Mouse (Mus musculus) ES-E14 (cell line): Measurements from ENCODE around the gene Zfp820. TPM values are rescaled to one million over a fixed set of nuclear protein-coding genes. Genes with fewer than 3 reads are reported as not detected.

Source experiments
- DNase-seq: peaks from one replicate; pipeline ENCODE4 v3.0.0-alpha.2; 2013; ENCODE audit warnings: low read depth, low spot score
- H3K27ac ChIP-seq: 2 replicates; pipeline ENCODE4 v1.5.1; 2012; ENCODE audit warnings: low read depth, mild to moderate bottlenecking, low read length, moderate library complexity, mixed read lengths; ENCODE audit not compliant: poor library complexity, insufficient read depth, severe bottlenecking
- H3K36me3 ChIP-seq: 2 replicates; pipeline ENCODE4 v1.6.1; 2012; ENCODE audit warnings: mild to moderate bottlenecking, low read length, moderate library complexity, mixed read lengths; ENCODE audit not compliant: control insufficient read depth, poor library complexity, insufficient read depth, severe bottlenecking
- H3K4me1 ChIP-seq, 2 experiments: fragments of 150-350 bp in 1 of 2; sonication (generic) in 1 of 2; 2 replicates each; pipeline ENCODE4 v1.6.1; 2012; ENCODE audit warnings: low read length in 2 of 2, mild to moderate bottlenecking in 1 of 2, mixed read lengths in 1 of 2; ENCODE audit not compliant: control insufficient read depth in 2 of 2, insufficient read depth in 2 of 2, poor library complexity in 1 of 2
- H3K4me3 ChIP-seq, 2 experiments: fragments of 150-350 bp in 1 of 2; sonication (generic) in 1 of 2; 2 replicates each; pipeline ENCODE4 v1.5.1; 2012; ENCODE audit warnings: low read length in 2 of 2, low read depth in 1 of 2, mild to moderate bottlenecking in 1 of 2, mixed read lengths in 1 of 2; ENCODE audit not compliant: insufficient read depth in 1 of 2, poor library complexity in 1 of 2, severe bottlenecking in 1 of 2
- H3K9ac ChIP-seq: 2 replicates; pipeline ENCODE4 v1.6.1; 2012; ENCODE audit warnings: low read depth, mild to moderate bottlenecking, low read length, mixed read lengths; ENCODE audit not compliant: poor library complexity, insufficient read depth, severe bottlenecking
- H3K9me3 ChIP-seq: fragments of 150-350 bp; sonication (generic); 2 replicates; pipeline ENCODE4 v1.6.1; 2012; ENCODE audit warnings: low read depth, mild to moderate bottlenecking, low read length; ENCODE audit not compliant: control insufficient read depth, insufficient read depth
- CHD2 ChIP-seq: IDR thresholded peaks from 2 replicates; pipeline ENCODE4 v1.6.1; 2014; ENCODE audit warnings: mild to moderate bottlenecking, low read depth, low read length, inconsistent platforms
- HCFC1 ChIP-seq: IDR thresholded peaks from 2 replicates; pipeline ENCODE4 v1.6.1; 2012; ENCODE audit warnings: low read length, inconsistent platforms, borderline replicate concordance; ENCODE audit not compliant: insufficient read depth
- MAFK ChIP-seq: IDR thresholded peaks from 2 replicates; pipeline ENCODE4 v1.6.1; 2014; ENCODE audit warnings: mild to moderate bottlenecking, low read depth, low read length, inconsistent platforms; ENCODE audit not compliant: insufficient read depth
- ZC3H11A ChIP-seq: IDR thresholded peaks from 2 replicates; pipeline ENCODE4 v1.6.1; 2012; ENCODE audit warnings: low read depth, mild to moderate bottlenecking, inconsistent platforms, low read length, borderline replicate concordance
- ZNF384 ChIP-seq: IDR thresholded peaks from 2 replicates; pipeline ENCODE4 v1.6.1; 2012; ENCODE audit warnings: low read depth, low read length, inconsistent platforms
- in situ Hi-C, 2 experiments: fragments of 600-800 bp; cut with MboI; formaldehyde crosslinking; loops; one replicate each; pipeline ENCODE4 v1.15.1; 2025; ENCODE audit warnings: low sequenced_read_pairs in 2 of 2, inconsistent platforms in 1 of 2; ENCODE audit not compliant: unreplicated experiment in 2 of 2
- total RNA-seq: library from RNA; depleted of rRNA; stranded (reverse); fragments of 300-350 nt; gene quantifications from 2 replicates; pipeline ENCODE4 v1.2.3, GENCODE M21; 2012; rRNA removed

Zfp820 gene
- total RNA-seq, 1 experiment: 8.1 TPM

DNA sequence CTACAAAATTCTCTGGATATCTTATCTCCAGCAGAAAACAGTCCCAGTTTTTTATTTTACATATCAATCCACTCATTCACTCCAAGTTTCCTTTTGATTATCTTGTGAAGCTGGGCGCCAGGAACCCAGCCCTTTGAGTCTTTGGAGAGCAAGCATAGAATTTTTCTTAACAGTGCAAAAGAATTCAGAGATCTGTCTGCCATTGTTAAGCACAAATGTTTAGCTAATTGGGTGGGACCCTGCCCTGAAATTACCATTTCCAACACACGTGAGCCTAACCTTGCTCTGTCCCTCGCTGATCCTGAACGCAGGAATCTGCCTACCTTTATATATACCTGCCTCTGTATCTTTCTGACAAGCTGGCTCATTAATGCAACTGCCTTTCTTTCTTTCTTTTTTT, 53.3 kb downstream of the Zfp820 start:
- peak; percentile 37 for DNase-seq
- Histone ChIP-seq H3K9me3 (no peaks in the 10 kb centered on the region), H3K27ac (no peak overlapping the region), H3K4me3 (no peak overlapping the region), H3K4me1 (no peaks in the 10 kb centered on the region; a peak in 1 of 4 replicates), H3K9ac (no peak overlapping the region), H3K36me3 (no peaks in the 10 kb centered on the region)
- in situ Hi-C loops: no loop called here
- TF ChIP-seq ZC3H11A (no peak), HCFC1 (no peak), CHD2 (no peak), ZNF384 (no peak), MAFK (no peak)

DNA sequence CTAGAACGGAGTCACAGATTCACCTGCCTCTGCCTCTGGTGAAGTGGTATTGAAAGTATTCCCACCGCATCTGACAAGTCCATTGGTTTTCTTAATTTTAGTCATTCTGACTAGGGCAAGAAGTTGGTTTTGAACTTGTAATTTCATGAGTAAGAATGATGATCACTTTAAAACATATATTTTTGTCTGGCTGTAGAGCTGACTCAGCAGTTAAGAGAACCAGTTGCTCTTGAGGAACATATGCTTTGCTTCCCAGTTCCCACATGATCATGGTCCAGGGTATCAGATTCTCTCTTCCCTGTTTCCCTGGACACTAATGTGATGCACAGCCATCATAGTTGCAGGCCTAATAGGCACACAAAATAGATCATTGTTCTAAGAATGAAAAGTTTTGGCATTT, 75.2 kb downstream of the Zfp820 start:
- Histone ChIP-seq H3K27ac (no peak overlapping the region), H3K9ac (no peak overlapping the region), H3K36me3 (no peaks in the 10 kb centered on the region), H3K4me3 (no peak overlapping the region), H3K4me1 (no peaks in the 10 kb centered on the region), H3K9me3 (no peaks in the 10 kb centered on the region)
- in situ Hi-C loops: no loop called here
- TF ChIP-seq ZC3H11A: no peak
- TF ChIP-seq MAFK: peak; percentile 81
- TF ChIP-seq ZNF384: no peak
- TF ChIP-seq CHD2: no peak
- TF ChIP-seq HCFC1: no peak
- DNase-seq: no peak

Other genes starting within 250 kb of the Zfp820 start
- 0.95 and 1.1 TPM in 2 replicates for gene Zfp983, start 195.1 kb downstream of the Zfp820 start, total RNA-seq
- 3.4 TPM in 1 of 2 replicates, not detected in the other for gene Gm10226, start 153.9 kb downstream of the Zfp820 start, total RNA-seq
- 9.7 and 10.0 TPM in 2 replicates for gene Zfp760, start 138.0 kb downstream of the Zfp820 start, total RNA-seq
- 47.0 and 47.5 TPM in 2 replicates for gene Zfp229, start 115.0 kb downstream of the Zfp820 start, total RNA-seq
- gene Zfp995, start 64.2 kb upstream of the Zfp820 start, total RNA-seq: 5.0 and 7.6 TPM in 2 replicates
- gene Zfp942, start 116.7 kb upstream of the Zfp820 start, total RNA-seq: 11.7 and 12.9 TPM in 2 replicates
- 3.2 and 3.5 TPM in 2 replicates for gene Zfp943, start 116.8 kb upstream of the Zfp820 start, total RNA-seq